Mouse (Mus musculus) MEL (cell line): ENCODE data around the gene Cacng3. TPM values are rescaled to one million over a fixed set of nuclear protein-coding genes. Genes with fewer than 3 reads are reported as not detected.

Experiments used
- DNase-seq: peaks from one replicate; pipeline ENCODE4 v3.0.0; 2011; ENCODE audit warnings: low read depth, low spot score
- H3K27ac ChIP-seq: 2 replicates; pipeline ENCODE4 v1.5.1; 2012; ENCODE audit warnings: low read depth, mild to moderate bottlenecking, control low read depth, low read length, moderate library complexity; ENCODE audit not compliant: control insufficient read depth
- H3K27me3 ChIP-seq, 2 experiments: fragments of 150-350 bp in 1 of 2; sonication (generic) in 1 of 2; 2 replicates each; pipeline ENCODE4 v1.6.1; 2012; ENCODE audit warnings: low read length in 2 of 2, mild to moderate bottlenecking in 2 of 2, improper control_type of control experiment in 1 of 2, moderate library complexity in 1 of 2; ENCODE audit not compliant: insufficient read depth in 2 of 2, control insufficient read depth in 1 of 2
- H3K36me3 ChIP-seq, 2 experiments: 2 replicates each; pipeline ENCODE4 v1.6.1; 2012 to 2014; ENCODE audit warnings: low read length in 2 of 2, improper control_type of control experiment in 1 of 2, inconsistent platforms in 1 of 2, mild to moderate bottlenecking in 1 of 2; ENCODE audit not compliant: insufficient read depth in 2 of 2, control insufficient read depth in 1 of 2
- H3K4me1 ChIP-seq, 2 experiments: fragments of 150-350 bp in 1 of 2; sonication (generic) in 1 of 2; 2 replicates each; pipeline ENCODE4 v1.6.1; 2012; ENCODE audit warnings: low read length in 2 of 2, improper control_type of control experiment in 1 of 2, mild to moderate bottlenecking in 1 of 2; ENCODE audit not compliant: insufficient read depth in 2 of 2, control insufficient read depth in 1 of 2
- H3K4me3 ChIP-seq, 2 experiments: fragments of 150-350 bp in 1 of 2; sonication (generic) in 1 of 2; 2 replicates each; pipeline ENCODE4 v1.5.1; 2012; ENCODE audit warnings: low read depth in 2 of 2, low read length in 2 of 2, mild to moderate bottlenecking in 2 of 2, moderate library complexity in 2 of 2, control low read depth in 1 of 2, improper control_type of control experiment in 1 of 2; ENCODE audit not compliant: control insufficient read depth in 1 of 2, insufficient read depth in 1 of 2
- H3K79me2 ChIP-seq: 2 replicates; pipeline ENCODE4 v1.6.1; 2012; ENCODE audit warnings: mild to moderate bottlenecking, low read length, moderate library complexity; ENCODE audit not compliant: control insufficient read depth, poor library complexity, insufficient read depth
- H3K9ac ChIP-seq: 2 replicates; pipeline ENCODE4 v1.6.1; 2012; ENCODE audit warnings: low read depth, mild to moderate bottlenecking, control low read depth, low read length, moderate library complexity; ENCODE audit not compliant: control insufficient read depth, poor library complexity, severe bottlenecking
- H3K9me3 ChIP-seq: fragments of 150-350 bp; sonication (generic); replicated peaks from 2 replicates; pipeline ENCODE4 v1.6.1; 2012; ENCODE audit warnings: mild to moderate bottlenecking, low read length, improper control_type of control experiment, moderate library complexity; ENCODE audit not compliant: insufficient read depth
- BHLHE40 ChIP-seq: IDR thresholded peaks from 2 replicates; pipeline ENCODE4 v1.6.1; 2012; ENCODE audit warnings: low read depth, mild to moderate bottlenecking, inconsistent platforms, low read length, improper control_type of control experiment, borderline replicate concordance
- CHD1 ChIP-seq: IDR thresholded peaks from 2 replicates; pipeline ENCODE4 v1.6.1; 2012; ENCODE audit warnings: low read depth, mild to moderate bottlenecking, inconsistent platforms, low read length, improper control_type of control experiment
- CTCF ChIP-seq, 3 experiments: IDR thresholded peaks in 2 of 3; conservative IDR thresholded peaks in 1 of 3; 2 replicates each; pipeline ENCODE4 v1.5.1; 2011 to 2012; ENCODE audit warnings: low read length in 3 of 3, low read depth in 2 of 3, mild to moderate bottlenecking in 2 of 3, improper control_type of control experiment in 1 of 3, inconsistent platforms in 1 of 3, mixed read lengths in 1 of 3, moderate library complexity in 1 of 3; ENCODE audit not compliant: control insufficient read depth in 1 of 3, insufficient read depth in 1 of 3, poor library complexity in 1 of 3, severe bottlenecking in 1 of 3
- EP300 ChIP-seq, 2 experiments: IDR thresholded peaks; 2 replicates each; pipeline ENCODE4 v1.6.1; 2011; ENCODE audit warnings: improper control_type of control experiment in 2 of 2, low read length in 2 of 2, low read depth in 1 of 2, mild to moderate bottlenecking in 1 of 2
- KAT2A ChIP-seq: conservative IDR thresholded peaks from 2 replicates; pipeline ENCODE4 v1.6.1; 2012; ENCODE audit warnings: low read depth, low read length, improper control_type of control experiment, inconsistent platforms
- MAFK ChIP-seq: IDR thresholded peaks from 2 replicates; pipeline ENCODE4 v1.6.1; 2011; ENCODE audit warnings: low read depth, mild to moderate bottlenecking, low read length, improper control_type of control experiment, borderline replicate concordance
- MEF2A ChIP-seq: IDR thresholded peaks from 2 replicates; pipeline ENCODE4 v1.6.1; 2014; ENCODE audit warnings: low read depth, mild to moderate bottlenecking, inconsistent platforms, low read length, improper control_type of control experiment; ENCODE audit not compliant: poor library complexity, insufficient replicate concordance, severe bottlenecking; ENCODE audit errors: extremely low read depth
- NRF1 ChIP-seq: IDR thresholded peaks from 2 replicates; pipeline ENCODE4 v1.6.1; 2014; ENCODE audit warnings: low read depth, mild to moderate bottlenecking, inconsistent platforms, low read length, improper control_type of control experiment, moderate library complexity; ENCODE audit not compliant: poor library complexity, insufficient read depth, severe bottlenecking
- POLR2A ChIP-seq, 2 experiments: IDR thresholded peaks; 2 replicates each; pipeline ENCODE4 v1.6.1; 2011 to 2012; ENCODE audit warnings: low read length in 2 of 2, mild to moderate bottlenecking in 2 of 2, control low read depth in 1 of 2, improper control_type of control experiment in 1 of 2, low read depth in 1 of 2, moderate library complexity in 1 of 2; ENCODE audit not compliant: control insufficient read depth in 1 of 2, insufficient read depth in 1 of 2, poor library complexity in 1 of 2
- POLR2AphosphoS5 ChIP-seq: IDR thresholded peaks from 2 replicates; pipeline ENCODE4 v1.6.1; 2012; ENCODE audit warnings: low read depth, borderline replicate concordance, mild to moderate bottlenecking, inconsistent platforms, low read length, moderate library complexity, mixed read lengths
- SIN3A ChIP-seq: IDR thresholded peaks from 2 replicates; pipeline ENCODE4 v1.6.1; 2012; ENCODE audit warnings: low read length, improper control_type of control experiment, inconsistent platforms
- SMC3 ChIP-seq: IDR thresholded peaks from 2 replicates; pipeline ENCODE4 v1.6.1; 2011; ENCODE audit warnings: low read depth, low read length, improper control_type of control experiment
- TBP ChIP-seq: IDR thresholded peaks from 2 replicates; pipeline ENCODE4 v1.8.0; 2011; ENCODE audit warnings: low read depth, low read length, improper control_type of control experiment
- TCF12 ChIP-seq: IDR thresholded peaks from 2 replicates; pipeline ENCODE4 v1.6.1; 2014; ENCODE audit warnings: low read depth, mild to moderate bottlenecking, inconsistent platforms, low read length, improper control_type of control experiment, moderate library complexity
- UBTF ChIP-seq: IDR thresholded peaks from 2 replicates; pipeline ENCODE4 v1.6.1; 2012; ENCODE audit warnings: low read depth, mild to moderate bottlenecking, inconsistent platforms, low read length, improper control_type of control experiment, moderate library complexity, borderline replicate concordance; ENCODE audit not compliant: insufficient read depth
- ZMIZ1 ChIP-seq: IDR thresholded peaks from 2 replicates; pipeline ENCODE4 v1.6.1; 2012; ENCODE audit warnings: low read depth, mild to moderate bottlenecking, inconsistent platforms, low read length, improper control_type of control experiment, moderate library complexity
- ZNF384 ChIP-seq: IDR thresholded peaks from 2 replicates; pipeline ENCODE4 v1.6.1; 2012; ENCODE audit warnings: low read depth, mild to moderate bottlenecking, inconsistent platforms, low read length, improper control_type of control experiment
- polyA plus RNA-seq, 2 experiments: library from polyadenylated mRNA; stranded (reverse) in 1 of 2; unstranded in 1 of 2; fragments of >175 nt in 1 of 2; fragments of >200 nt in 1 of 2; gene quantifications; 2 replicates each; pipeline versions ENCODE4 v1.2.1 to v1.2.4; 2012; ENCODE audit warnings: low replicate concordance in 2 of 2, low read depth in 1 of 2; ENCODE audit not compliant: insufficient read length in 2 of 2, insufficient read depth in 1 of 2, missing spikeins in 1 of 2
- total RNA-seq: library from RNA; depleted of rRNA; stranded (reverse); fragments of 300-350 nt; gene quantifications from 2 replicates; pipeline ENCODE4 v1.2.3, GENCODE M21; 2012

Gene Cacng3
- total and polyA plus RNA-seq, 3 experiments, result not detected

GRCm38 (mm10) chr7:122738541-122738940, 68.2 kb downstream of the Cacng3 start:
- Histone ChIP-seq H3K27me3 (no peaks in the 10 kb centered on the region), H3K36me3 (no peaks in the 10 kb centered on the region), H3K4me1 (no peaks in the 10 kb centered on the region), H3K9ac (no peak overlapping the region), H3K9me3 (no peaks in the 10 kb centered on the region), H3K4me3 (no peak overlapping the region), H3K27ac (no peak overlapping the region), H3K79me2 (no peaks in the 10 kb centered on the region)
- TF ChIP-seq UBTF (no peak), NRF1 (no peak), POLR2AphosphoS5 (no peak), TCF12 (no peak), CTCF (IDR thresholded peaks at IDR 0.05 in 2 of 3, conservative IDR thresholded peaks at IDR 0.05 in 1 of 3; ENCODE audit: control insufficient read depth in 1 of 3, insufficient read depth in 1 of 3, low read depth in 2 of 3, low read length in 3 of 3, poor library complexity in 1 of 3, severe bottlenecking in 1 of 3) (no peak), POLR2A (IDR thresholded peaks at IDR 0.05; ENCODE audit: control insufficient read depth in 1 of 2, insufficient read depth in 1 of 2, low read depth in 1 of 2, low read length in 2 of 2, poor library complexity in 1 of 2) (no peak), ZMIZ1 (no peak), SMC3 (no peak), KAT2A (no peak), ZNF384 (no peak)
- no peak for DNase-seq

DNA sequence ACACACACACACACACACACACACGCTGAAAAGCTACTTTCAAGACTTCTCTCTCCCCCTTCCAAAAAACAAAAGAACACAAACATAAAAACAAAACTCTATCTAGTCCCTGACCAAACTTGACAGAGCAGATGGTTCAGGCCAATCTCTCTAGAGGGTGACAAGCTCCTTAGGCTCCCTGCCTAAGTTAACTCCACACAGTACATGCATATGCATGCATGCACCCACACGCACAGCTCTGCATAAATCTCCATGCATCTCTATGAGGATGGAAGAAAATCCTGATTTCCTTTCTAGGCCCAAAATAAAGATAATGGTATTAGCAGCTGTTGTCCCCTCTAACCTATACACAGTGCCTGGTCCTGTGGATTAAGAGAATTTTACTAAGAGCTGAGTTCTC, 70.4 kb downstream of the Cacng3 start:
- H3K4me3 ChIP-seq, result no peak overlapping the region
- TF ChIP-seq MEF2A (no peak), SIN3A (no peak), BHLHE40 (no peak), EP300 (IDR thresholded peaks at IDR 0.05; ENCODE audit: low read depth in 1 of 2, low read length in 2 of 2) (no peak), CHD1 (no peak), CTCF (IDR thresholded peaks at IDR 0.05 in 2 of 3, conservative IDR thresholded peaks at IDR 0.05 in 1 of 3; ENCODE audit: control insufficient read depth in 1 of 3, insufficient read depth in 1 of 3, low read depth in 2 of 3, low read length in 3 of 3, poor library complexity in 1 of 3, severe bottlenecking in 1 of 3) (no peak), TBP (no peak), MAFK (no peak)
- H3K27me3 ChIP-seq, result no peaks in the 10 kb centered on the region
- H3K4me1 ChIP-seq, result no peaks in the 10 kb centered on the region
- no peaks in the 10 kb centered on the region for H3K9me3 ChIP-seq
- no peak overlapping the region for H3K9ac ChIP-seq
- no peak for DNase-seq
- no peaks in the 10 kb centered on the region for H3K36me3 ChIP-seq
- no peak overlapping the region for H3K27ac ChIP-seq
- no peaks in the 10 kb centered on the region for H3K79me2 ChIP-seq
